Mouse (Mus musculus): ENCODE results near the gene Nudt8. TPM values are rescaled to one million over a fixed set of nuclear protein-coding genes. Genes with fewer than 3 reads are reported as not detected.
"Not testable (repeated sequence)": the region's sequence is repeated elsewhere in the genome, so short reads cannot be mapped to it uniquely, and the experiment has no call there.

Gene Nudt8
- polyA plus RNA-seq, 1 experiment, result 7.1 TPM

GRCm38 (mm10) chr19:4046866-4047254 lies 46.5 kb downstream of the Nudt8 start:
- DNase-seq (ENCODE audit: extremely low spot score in 1 of 2, low spot score in 1 of 2), result no peak

- DNase-seq (ENCODE audit: extremely low spot score in 1 of 2, low spot score in 1 of 2), result peak in 1 of 2 experiments; percentile 87
Observed at GRCm38 (mm10) chr19:4047859-4048258, 47.5 kb downstream of the Nudt8 start.

GRCm38 (mm10) chr19:4049069-4049468 lies 48.7 kb downstream of the Nudt8 start:
- not testable (repeated sequence) for DNase-seq (ENCODE audit: extremely low spot score in 1 of 2, low spot score in 1 of 2)

- no peak for DNase-seq (ENCODE audit: extremely low spot score in 1 of 2, low spot score in 1 of 2)
Observed at GRCm38 (mm10) chr19:4051016-4051415, 50.6 kb downstream of the Nudt8 start.

Other genes with a start within 250 kb of the Nudt8 start
- gene Kmt5b, start 233.2 kb upstream of the Nudt8 start, polyA plus RNA-seq (2012; rRNA removed), result 36.3 and 37.2 TPM in 2 replicates
- 121 and 123 TPM in 2 replicates for gene Chka, start 148.8 kb upstream of the Nudt8 start, polyA plus RNA-seq (2012; rRNA removed)
- gene Tcirg1, start 93.4 kb upstream of the Nudt8 start, polyA plus RNA-seq (2012; rRNA removed), result 45.5 and 48.1 TPM in 2 replicates
- 283 and 291 TPM in 2 replicates for gene Ndufs8, start 87.8 kb upstream of the Nudt8 start, polyA plus RNA-seq (2012; rRNA removed)
- 7.9 and 8.5 TPM in 2 replicates for gene Aldh3b1, start 70.8 kb upstream of the Nudt8 start, polyA plus RNA-seq (2012; rRNA removed)
- gene Unc93b1, start 65.4 kb upstream of the Nudt8 start, polyA plus RNA-seq (2012; rRNA removed), result 31.5 and 34.7 TPM in 2 replicates
- gene Aldh3b3, start 41.9 kb upstream of the Nudt8 start, polyA plus RNA-seq (2012; rRNA removed), result 0.38 and 0.58 TPM in 2 replicates
- 3.5 and 3.6 TPM in 2 replicates for gene Aldh3b2, start 28.3 kb upstream of the Nudt8 start, polyA plus RNA-seq (2012; rRNA removed)
- 5.6 and 5.8 TPM in 2 replicates for gene Acy3, start 14.0 kb upstream of the Nudt8 start, polyA plus RNA-seq (2012; rRNA removed)
- gene Tbx10, start 7.8 kb upstream of the Nudt8 start, polyA plus RNA-seq (2012; rRNA removed), result not detected in 2 replicates
- gene Gm49405, start within 50 bp of the Nudt8 start, polyA plus RNA-seq (2012; rRNA removed), result 6.3 TPM in 2 replicates
- gene Doc2g, start 2.7 kb downstream of the Nudt8 start, polyA plus RNA-seq (2012; rRNA removed), result 287 and 325 TPM in 2 replicates
- 248 and 270 TPM in 2 replicates for gene Ndufv1, start 12.2 kb downstream of the Nudt8 start, polyA plus RNA-seq (2012; rRNA removed)
- 454 and 506 TPM in 2 replicates for gene Gstp1, start 37.4 kb downstream of the Nudt8 start, polyA plus RNA-seq (2012; rRNA removed)
- gene Gstp2, start 45.4 kb downstream of the Nudt8 start, polyA plus RNA-seq (2012; rRNA removed), result 5.1 and 14.7 TPM in 2 replicates
- gene Gstp3, start 59.0 kb downstream of the Nudt8 start, polyA plus RNA-seq (2012; rRNA removed), result not detected in 2 replicates
- not detected in 2 replicates for gene Cabp2, start 81.0 kb downstream of the Nudt8 start, polyA plus RNA-seq (2012; rRNA removed)
- gene Cdk2ap2, start 96.6 kb downstream of the Nudt8 start, polyA plus RNA-seq (2012; rRNA removed), result 50.3 and 58.5 TPM in 2 replicates
- 290 and 305 TPM in 2 replicates for gene Pitpnm1, start 99.4 kb downstream of the Nudt8 start, polyA plus RNA-seq (2012; rRNA removed)
- gene Aip, start 125.3 kb downstream of the Nudt8 start, polyA plus RNA-seq (2012; rRNA removed), result 162 and 174 TPM in 2 replicates
- gene Gpr152, start 139.2 kb downstream of the Nudt8 start, polyA plus RNA-seq (2012; rRNA removed), result 0.06 and 0.11 TPM in 2 replicates
- 0.12 and 0.17 TPM in 2 replicates for gene Cabp4, start 143.5 kb downstream of the Nudt8 start, polyA plus RNA-seq (2012; rRNA removed)
- gene Coro1b, start 148.0 kb downstream of the Nudt8 start, polyA plus RNA-seq (2012; rRNA removed), result 183 and 225 TPM in 2 replicates
- gene Ptprcap, start 153.0 kb downstream of the Nudt8 start, polyA plus RNA-seq (2012; rRNA removed), result 1.9 and 2.3 TPM in 2 replicates
- gene Rps6kb2, start 162.8 kb downstream of the Nudt8 start, polyA plus RNA-seq (2012; rRNA removed), result 82.4 and 85.6 TPM in 2 replicates
- gene Carns1, start 174.9 kb downstream of the Nudt8 start, polyA plus RNA-seq (2012; rRNA removed), result 10.7 and 14.3 TPM in 2 replicates
- gene Tbc1d10c, start 190.7 kb downstream of the Nudt8 start, polyA plus RNA-seq (2012; rRNA removed), result 2.6 and 3.3 TPM in 2 replicates
- gene Ppp1ca, start 191.5 kb downstream of the Nudt8 start, polyA plus RNA-seq (2012; rRNA removed), result 347 and 379 TPM in 2 replicates
- gene Rad9a, start 201.1 kb downstream of the Nudt8 start, polyA plus RNA-seq (2012; rRNA removed), result 18.4 and 19.3 TPM in 2 replicates
- 3.9 and 4.5 TPM in 2 replicates for gene Clcf1, start 213.7 kb downstream of the Nudt8 start, polyA plus RNA-seq (2012; rRNA removed)
- not detected in 2 replicates for gene AC109138.7, start 213.8 kb downstream of the Nudt8 start, polyA plus RNA-seq (2012; rRNA removed)
- gene Pold4, start 231.3 kb downstream of the Nudt8 start, polyA plus RNA-seq (2012; rRNA removed), result 35.0 and 39.4 TPM in 2 replicates